In the genomic region with DNA sequence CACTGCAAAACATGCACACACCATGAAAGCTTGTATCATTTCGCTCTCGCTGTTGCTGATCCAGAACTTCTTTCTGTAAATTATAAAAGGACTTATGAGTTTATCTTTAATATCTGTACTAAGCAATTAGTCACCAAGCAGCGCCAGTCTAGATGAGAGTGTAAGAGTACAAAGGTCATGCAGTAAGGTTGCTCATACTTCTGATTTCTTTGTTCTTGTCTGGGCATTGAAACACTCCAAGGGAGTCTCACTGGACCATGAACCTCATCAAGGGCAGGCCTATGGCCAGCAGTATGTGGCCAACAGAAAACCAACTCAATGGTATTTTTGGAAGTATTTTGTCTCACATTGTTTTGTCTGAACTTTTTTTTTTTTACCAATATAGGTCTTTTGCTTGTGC, we compare ENCODE assay signal across 16 mouse cellular contexts.
"Had no signal": no experiment of that assay in that cellular context is flagged by ENCODE, and none has a peak within 500 bp of the region (broad histone marks: within the 10 kb centered on the region; RNA-seq: fewer than 3 reads in every experiment).

No protein-coding gene starts in this region.

- H3K4me3 ChIP-seq: limb, embryonic 12.5 days; liver, embryonic 13.5 days; lung, embryonic 15.5 days; megakaryocyte, embryonic 14.5 days; midbrain, embryonic 13.5 days had no signal

- DNase-seq: layer of hippocampus, adult 9-11 months; liver; liver, embryonic 13.5 days; liver, postnatal 0 days; lung, postnatal 14 days; right cerebral cortex, adult 18-20 months; right cerebral cortex, postnatal 25 days; thymus, adult 2 months; thymus, postnatal 25 days had no signal

- H3K27ac ChIP-seq: limb, embryonic 12.5 days; liver, embryonic 13.5 days; lung, embryonic 15.5 days; macrophage; midbrain, embryonic 13.5 days had no signal

- H3K27me3 ChIP-seq: limb, embryonic 12.5 days; liver, embryonic 13.5 days; lung, embryonic 15.5 days; megakaryocyte, embryonic 14.5 days; midbrain, embryonic 13.5 days had no signal

- H3K36me3 ChIP-seq: limb, embryonic 12.5 days; liver, embryonic 13.5 days; lung, embryonic 15.5 days had no signal

- ATAC-seq: hindbrain, embryonic 16.5 days; inflammation-experienced regulatory T-cells, adult 6 months; liver, postnatal 0 days; midbrain, embryonic 13.5 days had no signal

- H3K9ac ChIP-seq: limb, embryonic 12.5 days; liver, embryonic 13.5 days; liver, postnatal 0 days; lung, embryonic 15.5 days; midbrain, embryonic 13.5 days had no signal

- H3K4me1 ChIP-seq: limb, embryonic 12.5 days; liver, embryonic 13.5 days; lung, embryonic 15.5 days; megakaryocyte, embryonic 14.5 days; midbrain, embryonic 13.5 days had no signal

- H3K4me2 ChIP-seq: limb, embryonic 12.5 days; liver, embryonic 13.5 days; lung, embryonic 15.5 days; midbrain, embryonic 13.5 days had no signal

- H3K9me3 ChIP-seq: limb, embryonic 12.5 days; liver, embryonic 13.5 days; lung, embryonic 15.5 days; megakaryocyte, embryonic 14.5 days; midbrain, embryonic 13.5 days had no signal
